Mouse (Mus musculus) heart, embryonic 13.5 days (tissue): Measurements from ENCODE around the gene Olfr1445. TPM values are rescaled to one million over a fixed set of nuclear protein-coding genes. Genes with fewer than 3 reads are reported as not detected.

Experiments used
- ATAC-seq: fragments of 200-750 bp; cut with Nextera tagmentation; 2 replicates; pipeline ENCODE4 v1.8.0; 2017; ENCODE audit warnings: moderate TSS enrichment; ENCODE audit not compliant: insufficient number of reproducible peaks, low FRiP score, low TSS enrichment; ENCODE audit errors: extremely low read depth
- H3K27ac ChIP-seq: fragments of 300-500 bp; sonication (generic); replicated peaks from 2 replicates; pipeline ENCODE4 v1.5.1; 2015; ENCODE audit warnings: moderate library complexity, mild to moderate bottlenecking, inconsistent platforms
- H3K27me3 ChIP-seq: fragments of 300-500 bp; sonication (generic); replicated peaks from 2 replicates; pipeline ENCODE4 v1.6.1; 2015; ENCODE audit warnings: mild to moderate bottlenecking, inconsistent platforms
- H3K36me3 ChIP-seq: fragments of 300-500 bp; sonication (generic); 2 replicates; pipeline ENCODE4 v1.6.1; 2015; ENCODE audit warnings: mild to moderate bottlenecking, inconsistent platforms
- H3K4me1 ChIP-seq: fragments of 300-500 bp; sonication (generic); 2 replicates; pipeline ENCODE4 v1.6.1; 2015; ENCODE audit warnings: inconsistent platforms
- H3K4me2 ChIP-seq: fragments of 300-500 bp; sonication (generic); 2 replicates; pipeline ENCODE4 v1.6.1; 2015; ENCODE audit warnings: inconsistent platforms, mild to moderate bottlenecking, moderate library complexity
- H3K4me3 ChIP-seq: fragments of 300-500 bp; sonication (generic); 2 replicates; pipeline ENCODE4 v1.5.1; 2015; ENCODE audit warnings: moderate library complexity, mild to moderate bottlenecking, inconsistent platforms
- H3K9ac ChIP-seq: fragments of 300-500 bp; sonication (generic); 2 replicates; pipeline ENCODE4 v1.6.1; 2015; ENCODE audit warnings: inconsistent platforms, mild to moderate bottlenecking, moderate library complexity
- H3K9me3 ChIP-seq: fragments of 300-500 bp; sonication (generic); 2 replicates; pipeline ENCODE4 v1.6.1; 2016; ENCODE audit warnings: inconsistent platforms
- WGBS: fragments of 180-500 bp; shearing (Covaris S2); methylation state at CpG from one replicate; pipeline ENCODE4 v1.1.7; 2015; ENCODE audit warnings: mixed read lengths; 5-methylcytosine and 5-hydroxymethylcytosine counted together
- polyA plus RNA-seq: library from polyadenylated mRNA; unstranded; fragments of >200 nt; fragmentation: Nextera tagmentation; extraction: Ambion mirVana; gene quantifications from 2 replicates; pipeline ENCODE4 v1.2.1, GENCODE M21; 2015

Olfr1445 gene
- not detected in 2 replicates for polyA plus RNA-seq

GRCm38 (mm10) chr19:12883555-12883954, at the start of gene Olfr1445:
Gene Olfr1445, plus strand, starts transcription at chr19:12883855.
- no peak within 1 kb of the TSS for H3K9ac ChIP-seq
- 76% methylated on average over 2 of the region's 2 CpGs for WGBS
- ATAC-seq = no peak
- no peaks in the 10 kb centered on the region for H3K36me3 ChIP-seq
- H3K4me2 ChIP-seq = no peak within 1 kb of the TSS
- H3K4me3 ChIP-seq = no peak within 1 kb of the TSS
- no peak within 1 kb of the TSS for H3K27ac ChIP-seq
- no peaks in the 10 kb centered on the region for H3K4me1 ChIP-seq
- H3K27me3 ChIP-seq = no peaks in the 10 kb centered on the region
- H3K9me3 ChIP-seq = no peaks in the 10 kb centered on the region

GRCm38 (mm10) chr19:12838507-12838906, 45.1 kb upstream of the Olfr1445 start:
- no peak overlapping the region for H3K27ac ChIP-seq
- no peak overlapping the region for H3K4me3 ChIP-seq
- H3K9me3 ChIP-seq = no peaks in the 10 kb centered on the region
- no peaks in the 10 kb centered on the region for H3K4me1 ChIP-seq
- no peaks in the 10 kb centered on the region for H3K36me3 ChIP-seq
- no peaks in the 10 kb centered on the region for H3K27me3 ChIP-seq
- ATAC-seq = no peak
- no peak overlapping the region for H3K9ac ChIP-seq
- 76% methylated on average over 1 of the region's 1 CpGs for WGBS
- H3K4me2 ChIP-seq = no peak overlapping the region

GRCm38 (mm10) chr19:12846382-12846781, 37.3 kb upstream of the Olfr1445 start, which contains the start of gene Gm5244:
Gene Gm5244, plus strand, starts transcription at chr19:12846682.
- Histone ChIP-seq H3K36me3 (no peaks in the 10 kb centered on the region), H3K9ac (no peak within 1 kb of the TSS), H3K4me2 (no peak within 1 kb of the TSS), H3K27me3 (no peaks in the 10 kb centered on the region), H3K9me3 (no peaks in the 10 kb centered on the region), H3K4me3 (no peak within 1 kb of the TSS), H3K4me1 (no peaks in the 10 kb centered on the region), H3K27ac (no peak within 1 kb of the TSS)
- ATAC-seq = no peak

- Histone ChIP-seq H3K4me2 (no peak within 1 kb of the TSS), H3K27me3 (no peaks in the 10 kb centered on the region), H3K9me3 (no peaks in the 10 kb centered on the region), H3K9ac (no peak within 1 kb of the TSS), H3K27ac (no peak within 1 kb of the TSS), H3K36me3 (no peaks in the 10 kb centered on the region), H3K4me1 (no peaks in the 10 kb centered on the region), H3K4me3 (no peak within 1 kb of the TSS)
- ATAC-seq = no peak
- 52% methylated on average over 1 of the region's 1 CpGs for WGBS
These were observed 26.7 kb upstream of the Olfr1445 start, which contains the start of gene Olfr1444 for GRCm38 (mm10) chr19:12856983-12857382. Gene Olfr1444, plus strand, starts transcription at chr19:12857283.

GRCm38 (mm10) chr19:12893424-12893823, 9.8 kb downstream of the Olfr1445 start, which contains the start of gene Olfr1446:
Gene Olfr1446, minus strand, starts transcription at chr19:12893524.
- Histone ChIP-seq H3K36me3 (no peaks in the 10 kb centered on the region), H3K4me1 (no peaks in the 10 kb centered on the region), H3K4me3 (no peak within 1 kb of the TSS), H3K27me3 (no peaks in the 10 kb centered on the region), H3K4me2 (no peak within 1 kb of the TSS), H3K9me3 (no peaks in the 10 kb centered on the region), H3K27ac (no peak within 1 kb of the TSS), H3K9ac (no peak within 1 kb of the TSS)
- no peak for ATAC-seq
- 76% methylated on average over 1 of the region's 1 CpGs for WGBS

GRCm38 (mm10) chr19:12903643-12904042, 20.0 kb downstream of the Olfr1445 start, which contains the start of gene Olfr1447:
Gene Olfr1447, minus strand, starts transcription at chr19:12903743.
- peaks cover 11% of the 10 kb centered on the region for H3K9me3 ChIP-seq
- no peak within 1 kb of the TSS for H3K9ac ChIP-seq
- no peak within 1 kb of the TSS for H3K4me2 ChIP-seq
- H3K4me3 ChIP-seq = no peak within 1 kb of the TSS
- 86% methylated on average over 1 of the region's 1 CpGs for WGBS
- H3K36me3 ChIP-seq = no peaks in the 10 kb centered on the region
- no peak for ATAC-seq
- no peak within 1 kb of the TSS for H3K27ac ChIP-seq
- no peaks in the 10 kb centered on the region for H3K4me1 ChIP-seq
- no peaks in the 10 kb centered on the region for H3K27me3 ChIP-seq

GRCm38 (mm10) chr19:12924319-12924718, 40.7 kb downstream of the Olfr1445 start, which contains the start of gene Olfr1448:
Gene Olfr1448, minus strand, starts transcription at chr19:12924419.
- ATAC-seq = no peak
- WGBS = 66% methylated on average over 1 of the region's 1 CpGs

GRCm38 (mm10) chr19:12930540-12930939, 46.9 kb downstream of the Olfr1445 start, which contains the start of gene Olfr1449:
Gene Olfr1449, plus strand, starts transcription at chr19:12930840.
- Histone ChIP-seq H3K9me3 (no peaks in the 10 kb centered on the region; the same call in 1 of the 2 replicates), H3K4me1 (no peaks in the 10 kb centered on the region), H3K4me2 (no peak within 1 kb of the TSS), H3K27me3 (no peaks in the 10 kb centered on the region), H3K4me3 (no peak within 1 kb of the TSS), H3K9ac (no peak within 1 kb of the TSS), H3K36me3 (no peaks in the 10 kb centered on the region), H3K27ac (no peak within 1 kb of the TSS)
- ATAC-seq = no peak

More at GRCm38 (mm10) chr19:12924319-12924718, 40.7 kb downstream of the Olfr1445 start, which contains the start of gene Olfr1448:
- Histone ChIP-seq H3K9ac (no peak within 1 kb of the TSS), H3K4me2 (no peak within 1 kb of the TSS), H3K27me3 (no peaks in the 10 kb centered on the region), H3K4me1 (no peaks in the 10 kb centered on the region), H3K9me3 (peaks cover 2% of the 10 kb centered on the region), H3K4me3 (no peak within 1 kb of the TSS), H3K36me3 (no peaks in the 10 kb centered on the region), H3K27ac (no peak within 1 kb of the TSS)

Other genes with a start within 250 kb of the Olfr1445 start
- gene Olfr1442, start 213.4 kb upstream of the Olfr1445 start, polyA plus RNA-seq = not detected in 2 replicates
- not detected in 2 replicates for gene Olfr1443, start 205.7 kb upstream of the Olfr1445 start, polyA plus RNA-seq
- not detected in 2 replicates for gene Keg1, start 188.1 kb upstream of the Olfr1445 start, polyA plus RNA-seq
- gene Cntf, start 118.2 kb upstream of the Olfr1445 start, polyA plus RNA-seq = 0.78 and 0.82 TPM in 2 replicates
- gene Zfp91, start 87.7 kb upstream of the Olfr1445 start, polyA plus RNA-seq = 10.0 and 10.4 TPM in 2 replicates
- 1.2 TPM in 2 replicates for gene Lpxn, start 87.7 kb upstream of the Olfr1445 start, polyA plus RNA-seq
- not detected in 2 replicates for gene Gm5244, start 37.2 kb upstream of the Olfr1445 start, polyA plus RNA-seq
- not detected in 2 replicates for gene Olfr1444, start 26.6 kb upstream of the Olfr1445 start, polyA plus RNA-seq
- not detected in 2 replicates for gene Olfr1446, start 9.7 kb downstream of the Olfr1445 start, polyA plus RNA-seq
- gene Olfr1447, start 19.9 kb downstream of the Olfr1445 start, polyA plus RNA-seq = not detected in 2 replicates
- gene Olfr1448, start 40.6 kb downstream of the Olfr1445 start, polyA plus RNA-seq = not detected in 2 replicates
- not detected in 2 replicates for gene Olfr1449, start 47.0 kb downstream of the Olfr1445 start, polyA plus RNA-seq
- not detected in 2 replicates for gene Olfr1450, start 66.4 kb downstream of the Olfr1445 start, polyA plus RNA-seq
- gene Olfr1451, start 111.2 kb downstream of the Olfr1445 start, polyA plus RNA-seq = not detected in 2 replicates
- not detected in 2 replicates for gene Olfr1453, start 144.5 kb downstream of the Olfr1445 start, polyA plus RNA-seq
- not detected in 2 replicates for gene Olfr1454, start 176.8 kb downstream of the Olfr1445 start, polyA plus RNA-seq
- not detected in 2 replicates for gene Olfr1457, start 214.0 kb downstream of the Olfr1445 start, polyA plus RNA-seq
- gene Olfr1458, start 222.9 kb downstream of the Olfr1445 start, polyA plus RNA-seq = not detected in 2 replicates